Mouse (Mus musculus) small intestine, adult 2 months (tissue): ENCODE measurements around the gene Spp2.

ENCODE experiments used
- CTCF ChIP-seq: fragments of 200-500 bp; IDR thresholded peaks from 2 replicates; pipeline ENCODE4 v1.5.1; 2012; ENCODE audit warnings: low read depth, mild to moderate bottlenecking, control low read depth, inconsistent platforms, low read length, moderate library complexity, mixed read lengths; ENCODE audit not compliant: insufficient replicate concordance, insufficient read length; ENCODE audit errors: extremely low read depth
- POLR2A ChIP-seq: fragments of 200-500 bp; IDR thresholded peaks from 2 replicates; pipeline ENCODE4 v1.6.1; 2012; ENCODE audit warnings: low read depth, mild to moderate bottlenecking, control low read depth, inconsistent platforms, low read length, moderate library complexity

- TF ChIP-seq POLR2A (no peak), CTCF (no peak)
Measured at GRCm38 (mm10) chr1:88446270-88447030, 39.7 kb downstream of the Spp2 start.
